Mouse (Mus musculus): ENCODE results near the gene Olfr156. TPM values are rescaled to one million over a fixed set of nuclear protein-coding genes. Genes with fewer than 3 reads are reported as not detected.
"Not testable (repeated sequence)": the region's sequence is repeated elsewhere in the genome, so short reads cannot be mapped to it uniquely, and the experiment has no call there.

The Olfr156 gene
- polyA plus RNA-seq, 1 experiment from 2014 or later, result not detected

DNA sequence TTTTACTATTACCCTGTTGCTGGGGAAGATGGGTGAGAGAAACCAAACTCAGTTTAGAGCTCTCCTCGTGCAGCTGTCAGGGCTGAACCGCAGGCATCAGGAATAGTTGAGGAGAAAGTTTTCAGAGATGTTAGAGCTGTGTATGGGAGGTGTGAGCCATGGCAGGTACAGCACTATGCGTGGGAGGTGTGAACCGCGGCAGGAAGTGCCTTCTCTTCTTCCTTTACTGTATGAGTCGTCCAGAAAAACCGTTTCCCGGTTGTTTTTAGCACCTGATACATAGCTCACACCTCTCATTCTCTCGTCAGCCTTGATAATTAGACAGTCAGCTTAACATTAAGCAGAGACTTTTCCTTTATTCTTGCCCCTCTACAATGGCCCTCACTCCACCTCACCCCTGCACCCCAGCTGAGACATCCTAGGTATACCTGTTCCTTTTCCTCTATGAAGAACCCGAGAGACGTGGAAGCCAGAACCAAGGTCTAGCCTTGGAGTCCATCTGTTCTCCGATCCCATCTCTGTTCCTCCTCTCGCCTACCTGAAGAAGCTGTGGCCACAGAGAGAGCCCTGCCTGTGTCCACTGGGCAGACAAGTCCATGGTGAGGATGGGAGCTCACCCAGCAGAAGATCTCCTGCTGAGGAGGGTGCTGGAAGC lies 672 bp downstream of the Olfr156 start:
- no peaks in the 10 kb centered on the region for H3K9me3 ChIP-seq
- H3K4me3 ChIP-seq, result no peak overlapping the region
- H3K4me1 ChIP-seq (replicated peaks), result no peaks in the 10 kb centered on the region
- H3K36me3 ChIP-seq, result no peaks in the 10 kb centered on the region
- no peak for ATAC-seq (ENCODE audit: low FRiP score)
- no peak overlapping the region for H3K4me2 ChIP-seq
- H3K9ac ChIP-seq, result no peak overlapping the region
- no peak overlapping the region for H3K27ac ChIP-seq
- 84% methylated on average over 13 of the region's 13 CpGs for WGBS
- no peaks in the 10 kb centered on the region for H3K27me3 ChIP-seq

- ATAC-seq (ENCODE audit: low FRiP score), result no peak
- WGBS, result 86% methylated on average over 7 of the region's 7 CpGs
- H3K4me1 ChIP-seq (replicated peaks), result no peaks in the 10 kb centered on the region
- no peak overlapping the region for H3K9ac ChIP-seq
- no peaks in the 10 kb centered on the region for H3K36me3 ChIP-seq
- no peaks in the 10 kb centered on the region for H3K27me3 ChIP-seq
- no peak overlapping the region for H3K4me3 ChIP-seq
- peaks cover 17% of the 10 kb centered on the region for H3K9me3 ChIP-seq
- H3K27ac ChIP-seq, result no peak overlapping the region
- H3K4me2 ChIP-seq, result no peak overlapping the region
These were observed 24.8 kb downstream of the Olfr156 start for GRCm38 (mm10) chr4:43798936-43799335.

GRCm38 (mm10) chr4:43795844-43796243 lies 27.9 kb downstream of the Olfr156 start:
- ATAC-seq (ENCODE audit: low FRiP score); H3K4me1 ChIP-seq (replicated peaks); H3K9ac ChIP-seq; H3K27me3 ChIP-seq; H3K4me3 ChIP-seq; H3K27ac ChIP-seq; H3K9me3 ChIP-seq; H3K4me2 ChIP-seq; H3K36me3 ChIP-seq: not testable (repeated sequence)
- WGBS, result 87% methylated on average over 5 of the region's 5 CpGs

DNA sequence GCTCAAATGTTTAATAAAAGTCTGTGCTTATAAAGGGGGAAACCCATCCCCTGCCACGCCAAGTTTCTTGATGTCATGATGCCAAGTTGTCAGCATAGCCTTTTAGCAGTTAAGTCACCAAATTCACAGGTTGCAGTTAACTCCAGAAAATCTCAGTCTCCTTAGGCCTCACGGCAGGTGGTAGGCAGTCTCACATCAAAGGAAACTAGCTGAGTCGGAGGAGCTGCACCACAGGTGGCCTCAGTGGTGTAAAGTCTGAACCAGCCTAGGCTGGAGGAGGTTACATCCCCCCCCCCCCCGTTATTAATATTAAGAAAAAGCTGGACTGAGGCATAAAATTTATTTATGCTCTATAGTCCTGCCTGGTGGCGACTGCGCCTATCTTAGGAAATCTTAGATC lies 28.4 kb downstream of the Olfr156 start:
- ATAC-seq (ENCODE audit: low FRiP score), result no peak
- no peaks in the 10 kb centered on the region for H3K27me3 ChIP-seq
- H3K36me3 ChIP-seq, result no peaks in the 10 kb centered on the region
- no peak overlapping the region for H3K4me3 ChIP-seq
- H3K4me2 ChIP-seq, result no peak overlapping the region
- WGBS, result 72% methylated on average over 6 of the region's 6 CpGs
- H3K27ac ChIP-seq, result no peak overlapping the region
- no peaks in the 10 kb centered on the region for H3K4me1 ChIP-seq (replicated peaks)
- H3K9me3 ChIP-seq, result peaks cover 10% of the 10 kb centered on the region; the same call in 1 of the 2 replicates
- no peak overlapping the region for H3K9ac ChIP-seq

- Histone ChIP-seq H3K36me3 (no peaks in the 10 kb centered on the region), H3K4me1 (replicated peaks) (no peaks in the 10 kb centered on the region), H3K9ac (no peak overlapping the region), H3K4me2 (no peak overlapping the region), H3K27ac (no peak overlapping the region), H3K27me3 (no peaks in the 10 kb centered on the region), H3K9me3 (no peaks in the 10 kb centered on the region), H3K4me3 (no peak overlapping the region)
- no peak for ATAC-seq (ENCODE audit: low FRiP score)
- WGBS, result 60% methylated on average over 2 of the region's 2 CpGs
These were observed 51.4 kb downstream of the Olfr156 start for GRCm38 (mm10) chr4:43772304-43772703.

GRCm38 (mm10) chr4:43771626-43772025 lies 52.1 kb downstream of the Olfr156 start:
- H3K9me3 ChIP-seq, result no peaks in the 10 kb centered on the region
- no peaks in the 10 kb centered on the region for H3K27me3 ChIP-seq
- H3K4me3 ChIP-seq, result no peak overlapping the region
- H3K4me2 ChIP-seq, result no peak overlapping the region
- WGBS, result 73% methylated on average over 6 of the region's 6 CpGs
- H3K9ac ChIP-seq, result no peak overlapping the region
- H3K4me1 ChIP-seq (replicated peaks), result no peaks in the 10 kb centered on the region
- no peak overlapping the region for H3K27ac ChIP-seq
- ATAC-seq (ENCODE audit: low FRiP score), result no peak
- no peaks in the 10 kb centered on the region for H3K36me3 ChIP-seq

DNA sequence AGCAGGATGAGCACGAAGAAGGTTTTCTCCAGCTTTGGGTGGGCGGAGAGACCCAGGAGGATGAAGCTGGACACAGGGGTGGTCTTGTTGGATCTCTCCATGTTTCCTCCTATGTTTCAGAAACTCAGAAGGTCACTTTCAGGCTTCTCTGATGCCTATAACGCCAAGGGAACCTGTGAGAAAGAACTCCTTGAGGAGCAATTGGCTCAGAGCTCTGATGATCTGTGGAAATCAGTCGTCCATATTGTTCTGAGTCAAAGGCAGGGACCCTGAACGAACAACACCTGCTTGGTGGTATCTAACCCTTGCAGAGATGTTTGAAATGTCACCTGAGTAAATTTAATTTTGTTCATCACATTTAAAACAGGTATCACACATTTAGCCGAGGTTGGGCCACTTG lies 52.8 kb downstream of the Olfr156 start, which contains the start of gene Olfr159:
Olfr159 (minus strand) TSS at position 101 of the 400 bp plus-strand sequence.
- 89% methylated on average over 6 of the region's 6 CpGs for WGBS
- no peak for ATAC-seq (ENCODE audit: low FRiP score)
- no peak within 1 kb of the TSS for H3K27ac ChIP-seq

More for the DNA sequence above, 52.8 kb downstream of the Olfr156 start, which contains the start of gene Olfr159:
- Histone ChIP-seq H3K27me3 (no peaks in the 10 kb centered on the region), H3K36me3 (no peaks in the 10 kb centered on the region), H3K9ac (no peak within 1 kb of the TSS), H3K4me1 (replicated peaks) (no peaks in the 10 kb centered on the region), H3K9me3 (no peaks in the 10 kb centered on the region), H3K4me2 (no peak within 1 kb of the TSS), H3K4me3 (no peak within 1 kb of the TSS)

Other genes with a start within 250 kb of the Olfr156 start
- 29.0 and 31.5 TPM in 2 replicates for gene Rgp1, start 245.2 kb downstream of the Olfr156 start, polyA plus RNA-seq (2015; fragmentation: Nextera tagmentation; extraction: Ambion mirVana)
- 53.6 and 53.8 TPM in 2 replicates for gene Gba2, start 245.0 kb downstream of the Olfr156 start, polyA plus RNA-seq (2015; fragmentation: Nextera tagmentation; extraction: Ambion mirVana)
- gene Msmp, start 239.4 kb downstream of the Olfr156 start, polyA plus RNA-seq (2015; fragmentation: Nextera tagmentation; extraction: Ambion mirVana), result 2.6 TPM in 1 of 2 replicates, not detected in the other
- gene Npr2, start 192.0 kb downstream of the Olfr156 start, polyA plus RNA-seq (2015; fragmentation: Nextera tagmentation; extraction: Ambion mirVana), result 17.1 and 18.5 TPM in 2 replicates
- 6.1 and 8.4 TPM in 2 replicates for gene Spag8, start 170.3 kb downstream of the Olfr156 start, polyA plus RNA-seq (2015; fragmentation: Nextera tagmentation; extraction: Ambion mirVana)
- 74.8 and 78.6 TPM in 2 replicates for gene Hint2, start 167.4 kb downstream of the Olfr156 start, polyA plus RNA-seq (2015; fragmentation: Nextera tagmentation; extraction: Ambion mirVana)
- 16.2 and 16.6 TPM in 2 replicates for gene Tmem8b, start 154.9 kb downstream of the Olfr156 start, polyA plus RNA-seq (2015; fragmentation: Nextera tagmentation; extraction: Ambion mirVana)
- 2.3 and 2.8 TPM in 2 replicates for gene Fam221b, start 154.8 kb downstream of the Olfr156 start, polyA plus RNA-seq (2015; fragmentation: Nextera tagmentation; extraction: Ambion mirVana)
- gene Olfr70, start 123.1 kb downstream of the Olfr156 start, polyA plus RNA-seq (2015; fragmentation: Nextera tagmentation; extraction: Ambion mirVana), result not detected in 2 replicates
- not detected in 2 replicates for gene Olfr71, start 113.6 kb downstream of the Olfr156 start, polyA plus RNA-seq (2015; fragmentation: Nextera tagmentation; extraction: Ambion mirVana)
- gene Hrct1, start 96.7 kb downstream of the Olfr156 start, polyA plus RNA-seq (2015; fragmentation: Nextera tagmentation; extraction: Ambion mirVana), result 0.18 and 0.35 TPM in 2 replicates
- gene Spaar, start 93.9 kb downstream of the Olfr156 start, polyA plus RNA-seq (2015; fragmentation: Nextera tagmentation; extraction: Ambion mirVana), result not detected in 2 replicates
- not detected in 2 replicates for gene Olfr159, start 52.9 kb downstream of the Olfr156 start, polyA plus RNA-seq (2015; fragmentation: Nextera tagmentation; extraction: Ambion mirVana)
- not detected in 2 replicates for gene Olfr157, start 16.3 kb upstream of the Olfr156 start, polyA plus RNA-seq (2015; fragmentation: Nextera tagmentation; extraction: Ambion mirVana)
- gene Olfr155, start 27.7 kb upstream of the Olfr156 start, polyA plus RNA-seq (2015; fragmentation: Nextera tagmentation; extraction: Ambion mirVana), result not detected in 2 replicates
- gene Reck, start 51.6 kb upstream of the Olfr156 start, polyA plus RNA-seq (2015; fragmentation: Nextera tagmentation; extraction: Ambion mirVana), result 6.3 and 8.2 TPM in 2 replicates
- gene Glipr2, start 133.5 kb upstream of the Olfr156 start, polyA plus RNA-seq (2015; fragmentation: Nextera tagmentation; extraction: Ambion mirVana), result 48.5 TPM in 2 replicates
- gene Ccin, start 159.6 kb upstream of the Olfr156 start, polyA plus RNA-seq (2015; fragmentation: Nextera tagmentation; extraction: Ambion mirVana), result not detected in 2 replicates
- gene Clta, start 180.6 kb upstream of the Olfr156 start, polyA plus RNA-seq (2015; fragmentation: Nextera tagmentation; extraction: Ambion mirVana), result 320 and 330 TPM in 2 replicates